8 mouse cellular contexts compared by ENCODE assay signal in the genomic region with DNA sequence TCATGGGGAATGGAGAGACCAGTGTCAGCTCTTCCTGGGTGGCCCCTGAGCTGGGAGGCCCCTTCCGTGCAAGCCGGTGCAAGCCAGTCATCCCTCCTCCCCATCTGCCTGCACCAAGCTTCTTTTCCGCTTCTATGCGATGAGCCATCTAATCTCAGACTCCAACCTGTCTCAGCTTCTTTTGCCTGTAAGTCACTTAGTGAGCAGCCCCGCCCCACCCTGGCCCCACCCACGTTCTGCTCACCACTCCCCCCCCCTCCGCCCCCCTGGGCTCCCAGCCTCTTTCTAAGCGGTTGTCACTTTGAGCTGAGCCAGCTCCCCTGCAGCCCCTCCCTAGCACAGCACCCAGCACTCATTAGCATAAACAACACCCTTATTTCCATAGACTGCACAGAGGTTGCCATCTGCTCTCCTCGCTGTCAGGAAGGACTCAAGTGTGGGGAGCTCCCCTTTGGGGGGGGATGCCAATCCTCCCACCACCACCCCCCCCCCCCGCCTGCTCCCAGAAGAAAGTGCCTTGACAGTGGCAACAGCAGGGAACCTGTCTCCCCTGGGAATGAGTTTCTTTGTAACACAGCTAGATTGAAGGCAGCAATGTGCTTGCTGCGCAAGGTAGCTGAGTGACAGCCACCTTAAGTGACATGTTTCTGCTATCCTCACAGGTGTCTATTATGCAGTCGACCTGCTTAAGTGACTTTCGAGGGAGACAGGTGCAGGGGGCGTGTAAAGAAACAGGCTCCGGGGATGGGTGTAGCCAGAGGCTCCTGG.
DNase-seq lines count a peak whose midpoint lies in the region; ATAC-seq and TF ChIP-seq lines count a peak whose summit lies in the region.

No protein-coding gene starts in this region.

- peaks cover 5% of the 10 kb centered on the region; the same call in 1 of the 2 replicates for H3K27me3 ChIP-seq in intestine, embryonic 14.5 days (replicated peaks; ENCODE audit: control insufficient read depth, insufficient read depth, low read length)
- H3K27me3 ChIP-seq in intestine, postnatal 0 days (replicated peaks; ENCODE audit: control insufficient read depth, insufficient read depth, low read length): no peaks in the 10 kb centered on the region; the same call in 1 of the 2 replicates
- peaks cover 9% of the 10 kb centered on the region; the same call in 1 of the 2 replicates for H3K27me3 ChIP-seq in intestine, embryonic 15.5 days (replicated peaks)

- no peak overlapping the region for H3K9ac ChIP-seq in intestine, embryonic 14.5 days (ENCODE audit: low read length)
- no peak overlapping the region for H3K9ac ChIP-seq in intestine, postnatal 0 days (ENCODE audit: low read depth, low read length)
- no peak overlapping the region for H3K9ac ChIP-seq in intestine, embryonic 15.5 days

- H3K27ac ChIP-seq in intestine, embryonic 14.5 days (ENCODE audit: low read depth): no peak overlapping the region
- H3K27ac ChIP-seq in intestine, postnatal 0 days (ENCODE audit: low read depth, low read length): no peak overlapping the region
- H3K27ac ChIP-seq in intestine, embryonic 15.5 days: no peak overlapping the region

- WGBS in intestine, embryonic 14.5 days: 10% methylated on average over 15 of the region's 15 CpGs
- 11% methylated on average over 15 of the region's 15 CpGs for WGBS in intestine, postnatal 0 days
- WGBS in intestine, embryonic 15.5 days: 6% methylated on average over 15 of the region's 15 CpGs

- peak; percentile 64; the same call in 1 of the 2 replicates for ATAC-seq in intestine, embryonic 14.5 days (replicated peaks; ENCODE audit: low FRiP score, low TSS enrichment, low read depth)
- ATAC-seq in intestine, postnatal 0 days: no peak
- ATAC-seq in intestine, embryonic 15.5 days: peak; percentile 78

- H3K9me3 ChIP-seq in intestine, embryonic 14.5 days (ENCODE audit: control insufficient read depth, low read length): no peaks in the 10 kb centered on the region
- H3K9me3 ChIP-seq in intestine, postnatal 0 days (ENCODE audit: control insufficient read depth): 0 out of 2 replicates have a peak, but pooled peaks cover 8% of the 10 kb centered on the region
- no peaks in the 10 kb centered on the region for H3K9me3 ChIP-seq in intestine, embryonic 15.5 days

- H3K36me3 ChIP-seq in intestine, embryonic 14.5 days (ENCODE audit: control insufficient read depth, insufficient read depth, low read length): no peaks in the 10 kb centered on the region
- no peaks in the 10 kb centered on the region for H3K36me3 ChIP-seq in intestine, postnatal 0 days (ENCODE audit: control insufficient read depth, insufficient read depth)
- H3K36me3 ChIP-seq in intestine, embryonic 15.5 days: no peaks in the 10 kb centered on the region

- DNase-seq in intestine, embryonic 14.5 days (ENCODE audit: low spot score): no peak
- peak; percentile 24 for DNase-seq in embryo, embryonic 9.5 days (ENCODE audit: extremely low spot score)
- DNase-seq in retina, postnatal 7 days (ENCODE audit: low read depth, low spot score): peak; percentile 81
- DNase-seq in spleen, postnatal 4 days (ENCODE audit: low spot score in 2 of 2): no peak
- DNase-seq in B cell, adult 2 months: no peak
- DNase-seq in ovary, postnatal 36 days (ENCODE audit: low spot score): no peak

- 0 out of 2 replicates have a peak, but pooled peaks cover 6% of the 10 kb centered on the region for H3K4me1 ChIP-seq in intestine, embryonic 14.5 days (replicated peaks; ENCODE audit: control insufficient read depth, insufficient read depth, low read length)
- no peaks in the 10 kb centered on the region for H3K4me1 ChIP-seq in intestine, postnatal 0 days (replicated peaks; ENCODE audit: control insufficient read depth, insufficient read depth, low read length)
- peaks cover 5% of the 10 kb centered on the region; the same call in 1 of the 2 replicates for H3K4me1 ChIP-seq in intestine, embryonic 15.5 days (replicated peaks)

- H3K4me2 ChIP-seq in intestine, embryonic 14.5 days (ENCODE audit: low read length): no peak overlapping the region
- H3K4me2 ChIP-seq in intestine, postnatal 0 days (replicated peaks; ENCODE audit: low read depth): no peak overlapping the region
- H3K4me2 ChIP-seq in intestine, embryonic 15.5 days (replicated peaks): no peak overlapping the region

- no peak overlapping the region for H3K4me3 ChIP-seq in intestine, embryonic 14.5 days (ENCODE audit: low read depth, low read length)
- no peak overlapping the region for H3K4me3 ChIP-seq in intestine, postnatal 0 days (ENCODE audit: low read depth, low read length)
- H3K4me3 ChIP-seq in intestine, embryonic 15.5 days (replicated peaks): no peak overlapping the region

- no peak for TF ChIP-seq CTCF in intestine, postnatal 0 days (IDR thresholded peaks at IDR 0.05; ENCODE audit: low read depth)

Comparison
In these comparisons a context has a peak if more than half of its experiments do, and no peak if none do; other contexts are left out.
1. DNase-seq: peak in embryo, embryonic 9.5 days (single experiment) and retina, postnatal 7 days (single experiment); none in intestine, embryonic 14.5 days (single experiment), spleen, postnatal 4 days (0 of 2), B cell, adult 2 months (0 of 2) and ovary, postnatal 36 days (single experiment).